Comparison of ENCODE assay signal across 18 mouse cellular contexts in genomic region chr17:26645411-26645854, GRCm38 (mm10). TPM values are rescaled to one million over a fixed set of nuclear protein-coding genes. Genes with fewer than 3 reads are reported as not detected.
DNase-seq lines count a peak whose midpoint lies in the region; ATAC-seq and TF ChIP-seq lines count a peak whose summit lies in the region.
"Had no signal": no experiment of that assay in that cellular context is flagged by ENCODE, and none has a peak within 500 bp of the region (broad histone marks: within the 10 kb centered on the region; RNA-seq: fewer than 3 reads in every experiment).

No protein-coding gene starts in this region.

- no peaks in the 10 kb centered on the region for H3K9me3 ChIP-seq in hindbrain, embryonic 11.5 days (ENCODE audit: control insufficient read depth, low read length)
- no peaks in the 10 kb centered on the region for H3K9me3 ChIP-seq in hindbrain, embryonic 16.5 days (ENCODE audit: control insufficient read depth, low read length)
- no peaks in the 10 kb centered on the region for H3K9me3 ChIP-seq in midbrain, postnatal 0 days (ENCODE audit: low read length)
- H3K9me3 ChIP-seq: embryonic facial prominence, embryonic 12.5 days; neural tube, embryonic 15.5 days had no signal

- intact Hi-C loops in heart, adult 2 months (cut with DNase I) = no loop called here

- H3K27ac ChIP-seq in heart, adult 2 months = no peak overlapping the region
- peak overlapping the region; percentile 71; the same call in 1 of the 2 replicates for H3K27ac ChIP-seq in hindbrain, embryonic 11.5 days (ENCODE audit: low read depth, low read length)
- H3K27ac ChIP-seq in hindbrain, embryonic 16.5 days (ENCODE audit: low read depth, low read length) = no peak overlapping the region
- H3K27ac ChIP-seq in midbrain, postnatal 0 days (ENCODE audit: low read depth, low read length) = no peak overlapping the region
- H3K27ac ChIP-seq: embryonic facial prominence, embryonic 12.5 days; neural tube, embryonic 15.5 days had no signal

- TF ChIP-seq POLR2A in heart, adult 2 months (IDR thresholded peaks at IDR 0.05; ENCODE audit: insufficient read depth, low read depth, low read length) = no peak

- 0 out of 2 replicates have a peak, but pooled peaks have one; percentile 46 for TF ChIP-seq EP300 in heart, adult 2 months (IDR thresholded peaks at IDR 0.05; ENCODE audit: insufficient read depth, low read depth, low read length)

- H3K9ac ChIP-seq in heart, adult 2 months (ENCODE audit: low read depth, low read length) = no peak overlapping the region
- no peak overlapping the region for H3K9ac ChIP-seq in hindbrain, embryonic 11.5 days (ENCODE audit: low read depth, low read length)
- H3K9ac ChIP-seq in hindbrain, embryonic 16.5 days (ENCODE audit: low read depth, low read length) = no peak overlapping the region
- H3K9ac ChIP-seq in midbrain, postnatal 0 days (replicated peaks; ENCODE audit: low read length, poor library complexity, severe bottlenecking) = no peak overlapping the region
- H3K9ac ChIP-seq: embryonic facial prominence, embryonic 12.5 days; neural tube, embryonic 15.5 days had no signal

- 61% methylated on average over 8 of the region's 8 CpGs for WGBS in heart, adult 2 months
- WGBS in hindbrain, embryonic 11.5 days = 94% methylated on average over 8 of the region's 8 CpGs
- WGBS in hindbrain, embryonic 16.5 days = 91% methylated on average over 8 of the region's 8 CpGs
- WGBS in midbrain, postnatal 0 days = 87% methylated on average over 8 of the region's 8 CpGs

- H3K4me2 ChIP-seq in hindbrain, embryonic 11.5 days (replicated peaks; ENCODE audit: low read depth, low read length) = no peak overlapping the region
- no peak overlapping the region for H3K4me2 ChIP-seq in hindbrain, embryonic 16.5 days (ENCODE audit: low read length)
- no peak overlapping the region for H3K4me2 ChIP-seq in midbrain, postnatal 0 days (ENCODE audit: low read depth, low read length, poor library complexity, severe bottlenecking)
- H3K4me2 ChIP-seq: embryonic facial prominence, embryonic 12.5 days; liver, embryonic 11.5 days; neural tube, embryonic 15.5 days had no signal

- ATAC-seq in hindbrain, embryonic 11.5 days (ENCODE audit: low FRiP score) = no peak
- ATAC-seq in hindbrain, embryonic 16.5 days = no peak
- ATAC-seq in megakaryocyte progenitor cell, adult 5-6 weeks (replicated peaks; ENCODE audit: poor library complexity) = peak; percentile 64
- ATAC-seq in midbrain, postnatal 0 days (ENCODE audit: low FRiP score) = 0 out of 2 replicates have a peak, but pooled peaks have one; percentile 5
- ATAC-seq: intestine, embryonic 16.5 days; Patski had no signal

- no peaks in the 10 kb centered on the region for H3K79me2 ChIP-seq in heart, adult 2 months (replicated peaks; ENCODE audit: control insufficient read depth, insufficient read depth, low read length)

- no peaks in the 10 kb centered on the region for H3K36me3 ChIP-seq in heart, adult 2 months (ENCODE audit: control insufficient read depth, insufficient read depth, low read length)
- H3K36me3 ChIP-seq in hindbrain, embryonic 11.5 days (ENCODE audit: control insufficient read depth, insufficient read depth, low read length) = peaks cover 14% of the 10 kb centered on the region
- H3K36me3 ChIP-seq in hindbrain, embryonic 16.5 days (ENCODE audit: control insufficient read depth, insufficient read depth, low read length) = peaks cover 39% of the 10 kb centered on the region
- H3K36me3 ChIP-seq in midbrain, postnatal 0 days (ENCODE audit: insufficient read depth, low read length) = peaks cover 67% of the 10 kb centered on the region

- no peak overlapping the region for H3K4me3 ChIP-seq in heart, adult 2 months
- H3K4me3 ChIP-seq in hindbrain, embryonic 11.5 days (ENCODE audit: low read depth, low read length) = no peak overlapping the region
- no peak overlapping the region for H3K4me3 ChIP-seq in hindbrain, embryonic 16.5 days (ENCODE audit: low read length)
- no peak overlapping the region for H3K4me3 ChIP-seq in midbrain, postnatal 0 days (ENCODE audit: low read depth, low read length)
- H3K4me3 ChIP-seq: embryonic facial prominence, embryonic 12.5 days; neural tube, embryonic 15.5 days had no signal

- H3K4me1 ChIP-seq in heart, adult 2 months (ENCODE audit: control insufficient read depth, insufficient read depth, low read length) = peaks cover 3% of the 10 kb centered on the region
- H3K4me1 ChIP-seq in hindbrain, embryonic 11.5 days (replicated peaks; ENCODE audit: control insufficient read depth, insufficient read depth, low read length) = 0 out of 2 replicates have a peak, but pooled peaks cover 5% of the 10 kb centered on the region
- H3K4me1 ChIP-seq in hindbrain, embryonic 16.5 days (ENCODE audit: control insufficient read depth, insufficient read depth, low read depth, low read length) = no peaks in the 10 kb centered on the region
- H3K4me1 ChIP-seq in midbrain, postnatal 0 days (ENCODE audit: insufficient read depth, low read length) = peaks cover 4% of the 10 kb centered on the region; the same call in 1 of the 2 replicates
- H3K4me1 ChIP-seq: embryonic facial prominence, embryonic 12.5 days had no signal

- 0 out of 2 replicates have a peak, but pooled peaks have one; percentile 10 for TF ChIP-seq CTCF in heart, adult 2 months (IDR thresholded peaks at IDR 0.05)
- TF ChIP-seq CTCF in midbrain, postnatal 0 days (IDR thresholded peaks at IDR 0.05) = no peak

- H3K27me3 ChIP-seq in heart, adult 2 months (ENCODE audit: control insufficient read depth, insufficient read depth, low read length) = no peaks in the 10 kb centered on the region
- H3K27me3 ChIP-seq in hindbrain, embryonic 11.5 days (ENCODE audit: control insufficient read depth, insufficient read depth, low read length) = no peaks in the 10 kb centered on the region
- H3K27me3 ChIP-seq in hindbrain, embryonic 16.5 days (replicated peaks; ENCODE audit: control insufficient read depth, insufficient read depth, low read length) = no peaks in the 10 kb centered on the region
- H3K27me3 ChIP-seq in midbrain, postnatal 0 days (ENCODE audit: insufficient read depth, low read length) = no peaks in the 10 kb centered on the region
- H3K27me3 ChIP-seq: embryonic facial prominence, embryonic 12.5 days; neural tube, embryonic 15.5 days; Patski had no signal

- peak in 1 of 2 experiments; percentile 39 for DNase-seq in heart, adult 2 months
- no peak for DNase-seq in heart, postnatal 4 days
- no peak for DNase-seq in hindbrain, embryonic 11.5 days (ENCODE audit: low spot score)
- DNase-seq in midbrain, postnatal 0 days (ENCODE audit: low spot score) = no peak
- DNase-seq in kidney, adult 18-20 months = no peak
- DNase-seq: adrenal gland, postnatal 25 days; cerebellum, adult 8-10 months; left cerebral cortex, postnatal 4 days; lung, adult 2 months; lung, postnatal 4 days; right cerebral cortex, postnatal 25 days had no signal

RNA-seq across cellular contexts. Expression of gene Atp6v0e, which starts 17.6 kb away (rescaled TPM):
- total RNA-seq in heart, adult 2 months (2021) = 10 to 100 TPM; 60.9 to 67.2 TPM
- polyA plus RNA-seq in heart, adult 2 months (2012; rRNA removed) = 143 and 187 TPM in 2 replicates
- 10 to 100 TPM; 85.3 to 85.5 TPM for total RNA-seq in heart, postnatal 4 days (2021)
- polyA plus RNA-seq in hindbrain, embryonic 11.5 days (2014; fragmentation: Nextera tagmentation; extraction: Ambion mirVana) = 123 and 126 TPM in 2 replicates
- polyA plus RNA-seq in hindbrain, embryonic 16.5 days (2015; fragmentation: Nextera tagmentation; extraction: Ambion mirVana) = 98.0 and 99.8 TPM in 2 replicates
- 233 and 245 TPM in 2 replicates for total RNA-seq in megakaryocyte progenitor cell, adult 5-6 weeks (2015)
- 309 and 383 TPM in 2 replicates for total RNA-seq in megakaryocyte progenitor cell, adult 5-6 weeks (2017)
- 45.0 and 85.3 TPM in 2 replicates for total RNA-seq in midbrain, postnatal 0 days (2014; rRNA removed)
- 80.6 and 86.8 TPM in 2 replicates for polyA plus RNA-seq in midbrain, postnatal 0 days (2015; fragmentation: Nextera tagmentation; extraction: Ambion mirVana)

Comparison
In these comparisons a context has a peak if more than half of its experiments do, and no peak if none do; other contexts are left out.
1. ATAC-seq: peak in megakaryocyte progenitor cell, adult 5-6 weeks (single experiment) and midbrain, postnatal 0 days (single experiment); none in hindbrain, embryonic 11.5 days (single experiment) and hindbrain, embryonic 16.5 days (single experiment).